Mouse (Mus musculus) heart, postnatal 0 days (tissue): ENCODE data around the gene Avil. TPM values are rescaled to one million over a fixed set of nuclear protein-coding genes. Genes with fewer than 3 reads are reported as not detected.

Source experiments
- ATAC-seq: fragments of 200-750 bp; cut with Nextera tagmentation; 2 replicates; pipeline ENCODE4 v1.8.0; 2017; ENCODE audit warnings: low read depth, moderate number of reproducible peaks, moderate library complexity; ENCODE audit not compliant: insufficient read depth
- DNase-seq: peaks from one replicate; pipeline ENCODE4 v3.0.0-alpha.2; 2016; ENCODE audit warnings: low spot score
- H3K27ac ChIP-seq: fragments of 300-500 bp; sonication (generic); 2 replicates; pipeline ENCODE4 v1.5.1; 2014; ENCODE audit warnings: low read depth, mild to moderate bottlenecking
- H3K27me3 ChIP-seq: fragments of 300-500 bp; sonication (generic); 2 replicates; pipeline ENCODE4 v1.6.1; 2014; ENCODE audit warnings: low read length, mixed read lengths; ENCODE audit not compliant: control insufficient read depth, insufficient read depth
- H3K36me3 ChIP-seq: fragments of 300-500 bp; sonication (generic); replicated peaks from 2 replicates; pipeline ENCODE4 v1.6.1; 2014; ENCODE audit warnings: low read length, mixed read lengths; ENCODE audit not compliant: control insufficient read depth, insufficient read depth
- H3K4me1 ChIP-seq: fragments of 300-500 bp; sonication (generic); 2 replicates; pipeline ENCODE4 v1.6.1; 2014; ENCODE audit warnings: antibody characterized with exemption; ENCODE audit not compliant: control insufficient read depth, insufficient read depth
- H3K4me2 ChIP-seq: fragments of 300-500 bp; sonication (generic); 2 replicates; pipeline ENCODE4 v1.6.1; 2014; ENCODE audit warnings: low read depth, mild to moderate bottlenecking, low read length, moderate library complexity
- H3K4me3 ChIP-seq: fragments of 300-500 bp; sonication (generic); 2 replicates; pipeline ENCODE4 v1.5.1; 2014; ENCODE audit warnings: low read depth, low read length
- H3K9ac ChIP-seq: fragments of 300-500 bp; sonication (generic); replicated peaks from 2 replicates; pipeline ENCODE4 v1.6.1; 2014; ENCODE audit warnings: low read depth, low read length, mixed read lengths
- H3K9me3 ChIP-seq: fragments of 300-500 bp; sonication (generic); replicated peaks from 2 replicates; pipeline ENCODE4 v1.6.1; 2016; ENCODE audit warnings: low read length; ENCODE audit not compliant: control insufficient read depth
- CTCF ChIP-seq: IDR thresholded peaks from 2 replicates; pipeline ENCODE4 v1.5.1; 2016; ENCODE audit warnings: antibody characterized with exemption, control low read depth, low read depth
- EP300 ChIP-seq: IDR thresholded peaks from 2 replicates; pipeline ENCODE4 v1.6.1; 2016; ENCODE audit warnings: antibody characterized with exemption, low read depth
- WGBS: fragments of 180-500 bp; shearing (Covaris S2); extraction: QIAGEN DNeasy Blood & Tissue Kit; methylation state at CpG from one replicate; pipeline ENCODE4 v1.1.7; 2014; 5-methylcytosine and 5-hydroxymethylcytosine counted together
- polyA plus RNA-seq: library from polyadenylated mRNA; unstranded; fragments of >200 nt; fragmentation: Nextera tagmentation; extraction: Ambion mirVana; gene quantifications from 2 replicates; pipeline ENCODE4 v1.2.1, GENCODE M21; 2015
- total RNA-seq: library from RNA; depleted of rRNA; stranded (reverse); fragments of >200 nt; gene quantifications from 2 replicates; pipeline ENCODE4 v1.2.3, GENCODE M21; 2014; ENCODE audit warnings: low replicate concordance

Gene Avil
- total and polyA plus RNA-seq, 2 experiments from 2014 or later, result 0.04 to 0.07 TPM

DNA sequence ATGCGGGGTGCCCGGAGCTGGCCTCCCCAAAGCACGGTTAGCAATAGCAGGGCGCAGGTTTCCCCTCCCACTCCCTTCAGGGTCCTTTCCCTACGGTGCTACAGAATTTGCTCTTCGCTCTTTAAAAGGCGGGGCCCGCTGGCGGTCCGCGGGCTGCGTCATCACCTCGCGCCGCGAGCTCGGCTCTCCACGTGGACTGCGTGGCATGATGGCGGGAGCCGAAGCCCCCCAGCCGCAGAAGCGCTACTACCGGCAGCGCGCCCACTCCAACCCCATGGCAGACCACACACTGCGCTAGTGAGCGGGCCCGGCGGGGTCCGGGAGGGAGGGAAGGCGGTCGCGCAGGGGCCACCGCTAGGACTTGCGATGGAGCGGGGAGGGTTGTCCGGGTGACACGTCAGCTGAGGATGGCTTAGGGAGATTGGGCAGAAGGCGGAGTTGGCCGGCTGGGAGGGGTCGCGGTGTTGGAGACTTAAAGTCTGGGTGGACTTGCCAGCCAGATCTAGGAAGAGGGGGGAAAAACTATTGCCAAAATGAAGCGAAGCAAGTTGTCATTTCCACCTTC, 41.3 kb downstream of the Avil start:
- Histone ChIP-seq H3K4me1 (peaks cover 11% of the 10 kb centered on the region; the same call in 1 of the 2 replicates), H3K4me2 (peak overlapping the region; percentile 96), H3K4me3 (peak overlapping the region; percentile 79), H3K27me3 (peaks cover 10% of the 10 kb centered on the region; the same call in 1 of the 2 replicates), H3K27ac (0 out of 2 replicates have a peak overlapping the region, but pooled peaks have one; percentile 49), H3K36me3 (peaks cover 7% of the 10 kb centered on the region; the same call in 1 of the 2 replicates), H3K9me3 (no peaks in the 10 kb centered on the region), H3K9ac (peak overlapping the region; percentile 49)
- TF ChIP-seq EP300 (no peak), CTCF (no peak)
- ATAC-seq, result peak; percentile 89
- under 1% methylated on average over 44 of the region's 44 CpGs for WGBS
- DNase-seq, result peak; percentile 76

DNA sequence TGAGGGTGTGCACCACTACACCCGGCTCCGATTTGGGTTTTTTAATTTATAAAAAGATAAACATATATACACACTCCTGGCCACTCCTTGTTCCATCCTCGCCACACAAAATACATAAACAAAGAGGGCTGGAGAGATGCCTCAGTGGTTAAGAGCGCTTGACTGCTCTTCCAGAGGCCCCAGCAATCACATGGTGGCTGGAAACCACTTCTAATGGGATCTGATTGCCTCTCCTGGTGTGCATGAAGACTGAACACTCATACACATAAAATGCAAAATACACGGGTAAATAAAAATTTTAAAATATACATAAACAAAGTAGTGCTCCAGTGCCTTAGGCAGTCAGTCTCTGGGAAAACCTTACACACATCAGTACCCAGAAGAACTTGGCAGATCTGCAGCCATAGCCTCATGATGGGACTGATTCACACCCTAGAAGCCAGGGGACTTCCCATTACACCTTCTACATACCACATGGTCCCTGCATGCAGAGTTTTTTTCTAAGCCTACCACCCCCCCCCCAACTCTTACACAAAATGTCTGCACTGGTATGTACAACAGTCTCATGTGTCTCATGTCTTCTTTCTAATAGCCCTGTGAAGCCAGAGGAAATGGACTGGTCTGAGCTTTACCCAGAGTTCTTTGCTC, 42.1 kb downstream of the Avil start:
- peaks cover 10% of the 10 kb centered on the region for H3K27me3 ChIP-seq
- no peak for ATAC-seq
- peak overlapping the region; percentile 49; the same call in 1 of the 2 replicates for H3K9ac ChIP-seq
- 17% methylated on average over 5 of the region's 5 CpGs for WGBS
- peak overlapping the region; percentile 96 for H3K4me2 ChIP-seq
- TF ChIP-seq CTCF (no peak), EP300 (no peak)
- H3K4me3 ChIP-seq, result peak overlapping the region; percentile 79
- peaks cover 11% of the 10 kb centered on the region; the same call in 1 of the 2 replicates for H3K4me1 ChIP-seq
- DNase-seq, result no peak
- H3K36me3 ChIP-seq, result peaks cover 7% of the 10 kb centered on the region; the same call in 1 of the 2 replicates
- no peaks in the 10 kb centered on the region for H3K9me3 ChIP-seq
- H3K27ac ChIP-seq, result 0 out of 2 replicates have a peak overlapping the region, but pooled peaks have one; percentile 49

DNA sequence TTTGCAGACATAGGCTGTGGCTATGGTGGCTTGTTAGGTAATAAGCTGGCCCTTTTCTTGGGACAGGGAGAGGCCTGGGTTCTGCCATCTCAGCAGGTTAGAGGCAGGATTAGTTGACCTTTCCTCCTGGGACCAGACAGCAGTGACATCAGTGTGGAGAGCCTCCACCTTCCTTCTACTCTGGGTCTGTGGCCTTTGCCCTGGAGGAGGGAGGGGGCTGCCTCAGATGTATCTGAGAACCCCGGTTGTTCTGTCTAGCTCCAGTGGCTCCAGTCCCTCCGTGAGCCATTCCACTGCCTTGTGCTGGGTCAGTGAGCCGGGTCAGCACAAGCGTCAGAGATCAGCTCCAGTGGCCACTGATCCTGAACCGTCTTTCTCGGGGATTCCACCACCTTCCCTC, 42.7 kb downstream of the Avil start:
- Histone ChIP-seq H3K27me3 (peaks cover 16% of the 10 kb centered on the region), H3K4me3 (no peak overlapping the region), H3K4me2 (no peak overlapping the region), H3K4me1 (peaks cover 11% of the 10 kb centered on the region; the same call in 1 of the 2 replicates), H3K9ac (no peak overlapping the region), H3K36me3 (peaks cover 7% of the 10 kb centered on the region; the same call in 1 of the 2 replicates), H3K27ac (no peak overlapping the region), H3K9me3 (no peaks in the 10 kb centered on the region)
- 89% methylated on average over 6 of the region's 6 CpGs for WGBS
- no peak for DNase-seq
- no peak for ATAC-seq
- TF ChIP-seq CTCF, result no peak
- TF ChIP-seq EP300, result no peak

DNA sequence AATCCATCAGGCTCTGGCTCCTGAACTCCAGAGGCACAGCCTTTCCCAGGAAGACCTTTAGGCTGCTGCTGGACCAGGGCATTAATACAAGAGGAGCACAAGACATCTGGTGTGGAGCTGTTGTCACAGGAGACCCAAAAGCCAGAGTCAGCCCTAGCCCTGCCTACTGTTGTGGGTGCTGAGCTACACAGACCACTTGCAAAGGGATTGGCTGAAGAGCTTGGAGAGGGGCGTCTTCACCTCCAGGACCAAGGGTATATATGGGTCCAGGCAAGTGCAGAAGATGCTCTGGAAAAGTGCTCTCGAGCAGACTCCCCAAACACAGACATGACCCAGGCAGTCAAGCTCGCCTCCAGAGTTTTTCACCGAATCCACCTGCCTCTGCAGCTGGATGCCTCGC, 47.4 kb downstream of the Avil start, which contains the start of gene Cyp27b1:
Gene Cyp27b1 (plus strand): TSS at position 297 of the 400 bp plus-strand sequence.
- no peak for DNase-seq
- Histone ChIP-seq H3K27ac (no peak within 1 kb of the TSS), H3K4me1 (no peaks in the 10 kb centered on the region), H3K9me3 (no peaks in the 10 kb centered on the region), H3K9ac (no peak within 1 kb of the TSS), H3K4me3 (peak within 1 kb of the TSS; percentile 25), H3K27me3 (peaks cover 46% of the 10 kb centered on the region), H3K4me2 (peak within 1 kb of the TSS; percentile 33), H3K36me3 (peaks cover 7% of the 10 kb centered on the region; the same call in 1 of the 2 replicates)
- TF ChIP-seq EP300 (no peak), CTCF (no peak)
- ATAC-seq, result no peak
- 22% methylated on average over 5 of the region's 5 CpGs for WGBS

DNA sequence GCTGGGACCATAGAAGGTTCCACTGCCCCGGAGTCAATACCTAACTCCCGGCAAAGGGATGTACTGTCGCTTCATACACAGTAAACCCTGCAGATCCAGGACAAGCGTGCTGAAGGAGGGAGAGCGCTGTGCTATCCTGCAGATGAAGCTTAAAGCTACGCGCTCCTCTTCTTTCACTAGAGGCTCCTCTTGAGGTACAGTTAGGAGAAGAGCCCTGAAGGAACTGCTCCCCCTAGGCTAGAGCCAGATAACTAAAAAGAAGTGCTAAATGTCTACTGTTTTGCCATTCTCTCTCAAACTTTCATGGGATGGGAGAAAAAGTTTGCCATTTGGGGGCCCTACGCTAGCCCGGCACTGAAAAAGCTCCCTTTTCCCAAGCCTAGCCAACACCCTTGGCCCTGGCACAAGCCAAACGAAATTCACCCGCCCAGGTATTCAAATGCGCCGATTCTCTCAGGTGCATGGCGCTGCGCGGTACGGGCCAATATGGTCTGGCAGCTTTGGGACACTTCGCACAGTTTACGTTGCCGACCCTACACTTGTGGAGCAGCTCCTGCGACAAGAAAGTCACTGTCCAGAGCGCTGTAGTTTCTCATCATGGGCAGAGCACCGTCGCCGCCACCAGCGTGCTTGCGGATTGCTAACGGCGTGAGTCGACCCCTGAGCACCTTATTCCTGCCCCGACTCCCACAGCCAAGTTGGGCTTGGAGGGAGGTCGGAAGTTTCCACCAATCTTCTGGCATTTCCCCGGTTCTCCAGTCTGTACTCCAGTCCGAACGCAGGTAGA, 48.3 kb downstream of the Avil start:
- TF ChIP-seq CTCF (no peak), EP300 (no peak)
- ATAC-seq, result no peak
- Histone ChIP-seq H3K4me3 (peak overlapping the region; percentile 25), H3K9ac (no peak overlapping the region), H3K36me3 (peaks cover 7% of the 10 kb centered on the region; the same call in 1 of the 2 replicates), H3K27ac (no peak overlapping the region), H3K4me2 (peak overlapping the region; percentile 33), H3K4me1 (no peaks in the 10 kb centered on the region), H3K9me3 (no peaks in the 10 kb centered on the region), H3K27me3 (peaks cover 46% of the 10 kb centered on the region)
- no peak for DNase-seq
- 5% methylated on average over 35 of the region's 35 CpGs for WGBS
